14 mouse cellular contexts compared by ENCODE assay signal in the genomic region with DNA sequence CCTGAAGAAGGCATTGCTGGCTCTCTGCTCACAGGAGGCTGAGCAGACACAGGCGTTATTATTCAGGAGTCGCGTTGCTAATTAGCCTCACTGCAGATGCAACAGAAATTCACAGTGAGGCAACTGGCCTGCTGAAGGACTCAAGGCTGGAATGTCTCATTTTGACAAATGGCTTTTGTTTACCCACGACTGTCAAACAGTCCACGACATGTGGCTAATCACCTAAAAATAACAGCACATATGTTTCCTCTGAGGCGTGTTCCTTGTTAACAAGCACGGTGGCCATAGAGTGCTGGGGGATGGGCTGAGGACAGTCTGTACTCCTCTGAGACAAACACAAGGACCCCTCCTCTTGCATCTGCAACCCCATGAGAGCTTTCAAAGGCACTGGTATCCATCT. TPM values are rescaled to one million over a fixed set of nuclear protein-coding genes. Genes with fewer than 3 reads are reported as not detected.
A peak's percentile ranks its signal among the peaks of the same experiment; 100 is the strongest.
DNase-seq lines count a peak whose midpoint lies in the region; ATAC-seq and TF ChIP-seq lines count a peak whose summit lies in the region.
"Had no signal": no experiment of that assay in that cellular context is flagged by ENCODE, and none has a peak within 500 bp of the region (broad histone marks: within the 10 kb centered on the region; RNA-seq: fewer than 3 reads in every experiment).

No protein-coding gene starts in this region.

- TF ChIP-seq CTCF in bone marrow, adult 2 months (IDR thresholded peaks at IDR 0.05; ENCODE audit: control insufficient read depth, insufficient read depth, low read length): no peak

- no peak overlapping the region for H3K4me3 ChIP-seq in lung, embryonic 16.5 days (ENCODE audit: low read length)
- H3K4me3 ChIP-seq in bone marrow, adult 2 months (replicated peaks; ENCODE audit: control insufficient read depth, low read depth, low read length): no peak overlapping the region
- no peak overlapping the region for H3K4me3 ChIP-seq in hindbrain, embryonic 14.5 days (replicated peaks; ENCODE audit: low read length)
- H3K4me3 ChIP-seq: neural tube, embryonic 13.5 days had no signal

- ATAC-seq in lung, embryonic 16.5 days (ENCODE audit: low read depth): peak; percentile 43; the same call in 1 of the 2 replicates
- 0 out of 2 replicates have a peak, but pooled peaks have one; percentile 18 for ATAC-seq in common myeloid progenitor, adult 5-6 weeks (replicated peaks; ENCODE audit: low read depth, poor library complexity, severe bottlenecking)
- no peak for ATAC-seq in hindbrain, embryonic 14.5 days (ENCODE audit: low FRiP score)
- ATAC-seq: activated CD4-positive, CD25-positive, alpha-beta regulatory T cell, adult 4 months had no signal

- no peak overlapping the region for H3K4me2 ChIP-seq in lung, embryonic 16.5 days (ENCODE audit: low read depth, low read length)
- H3K4me2 ChIP-seq in hindbrain, embryonic 14.5 days (replicated peaks): no peak overlapping the region
- H3K4me2 ChIP-seq: neural tube, embryonic 13.5 days had no signal

- intact Hi-C loops in left cerebral cortex, postnatal 4 days (cut with DNase I): no loop called here

- no peaks in the 10 kb centered on the region for H3K36me3 ChIP-seq in lung, embryonic 16.5 days (ENCODE audit: control insufficient read depth, insufficient read depth, low read length)
- H3K36me3 ChIP-seq in hindbrain, embryonic 14.5 days (replicated peaks; ENCODE audit: control insufficient read depth, insufficient read depth): no peaks in the 10 kb centered on the region
- H3K36me3 ChIP-seq: neural tube, embryonic 13.5 days had no signal

- H3K27me3 ChIP-seq in lung, embryonic 16.5 days (ENCODE audit: control insufficient read depth, insufficient read depth, low read depth, low read length): no peaks in the 10 kb centered on the region
- no peaks in the 10 kb centered on the region for H3K27me3 ChIP-seq in hindbrain, embryonic 14.5 days (ENCODE audit: control insufficient read depth, insufficient read depth, low read length)
- H3K27me3 ChIP-seq: neural tube, embryonic 13.5 days had no signal

- TF ChIP-seq POLR2A in bone marrow, adult 2 months (IDR thresholded peaks at IDR 0.05; ENCODE audit: borderline replicate concordance, control insufficient read depth, low read depth, low read length): no peak

- H3K9ac ChIP-seq in lung, embryonic 16.5 days (ENCODE audit: low read length): no peak overlapping the region
- no peak overlapping the region for H3K9ac ChIP-seq in hindbrain, embryonic 14.5 days
- H3K9ac ChIP-seq: neural tube, embryonic 13.5 days had no signal

- H3K27ac ChIP-seq in lung, embryonic 16.5 days (ENCODE audit: low read length): no peak overlapping the region
- peak overlapping the region; percentile 79 for H3K27ac ChIP-seq in bone marrow, adult 2 months (ENCODE audit: control insufficient read depth, insufficient read depth, low read depth, low read length, poor library complexity)
- H3K27ac ChIP-seq in hindbrain, embryonic 14.5 days: 0 out of 2 replicates have a peak overlapping the region, but pooled peaks have one; percentile 9
- H3K27ac ChIP-seq: neural tube, embryonic 13.5 days had no signal

- H3K4me1 ChIP-seq in lung, embryonic 16.5 days (replicated peaks; ENCODE audit: control insufficient read depth, insufficient read depth, low read length): peaks cover 3% of the 10 kb centered on the region; the same call in 1 of the 2 replicates
- peaks cover 1% of the 10 kb centered on the region; the same call in 1 of the 2 replicates for H3K4me1 ChIP-seq in bone marrow, adult 2 months (ENCODE audit: control insufficient read depth, insufficient read depth, low read length)
- no peaks in the 10 kb centered on the region; the same call in 1 of the 2 replicates for H3K4me1 ChIP-seq in hindbrain, embryonic 14.5 days (replicated peaks; ENCODE audit: control insufficient read depth, insufficient read depth, low read length)

- DNase-seq in lung, postnatal 25 days (ENCODE audit: low spot score): no peak
- DNase-seq in hindbrain, embryonic 14.5 days (ENCODE audit: low spot score): peak; percentile 43
- no peak for DNase-seq in left cerebral cortex, postnatal 4 days
- DNase-seq in gastrocnemius, adult 8-10 months (ENCODE audit: low spot score in 2 of 2): no peak
- no peak for DNase-seq in adrenal gland, adult 18-20 months (ENCODE audit: low spot score in 2 of 2)
- DNase-seq: cerebellum, adult 11-12 months; kidney, postnatal 36 days; lung, adult 18-20 months; thymus, postnatal 36 days had no signal

- 19% methylated on average over 7 of the region's 7 CpGs for WGBS in lung, embryonic 16.5 days
- WGBS in bone marrow, adult 2 months: 13% methylated on average over 7 of the region's 7 CpGs
- WGBS in hindbrain, embryonic 14.5 days: 14% methylated on average over 7 of the region's 7 CpGs

- H3K9me3 ChIP-seq in lung, embryonic 16.5 days (ENCODE audit: control insufficient read depth, low read length): no peaks in the 10 kb centered on the region
- no peaks in the 10 kb centered on the region for H3K9me3 ChIP-seq in hindbrain, embryonic 14.5 days (ENCODE audit: control insufficient read depth, low read length)
- H3K9me3 ChIP-seq: neural tube, embryonic 13.5 days had no signal

RNA-seq across cellular contexts. Expression of gene Cplx2, which starts 41.1 kb away (rescaled TPM):
- 5.0 and 5.3 TPM in 2 replicates for polyA plus RNA-seq in lung, embryonic 16.5 days (2015; fragmentation: Nextera tagmentation; extraction: Ambion mirVana)
- polyA plus RNA-seq in bone marrow, adult 2 months (2011; ENCODE audit: insufficient read depth, insufficient read length, low replicate concordance, missing spikeins): 3.6 and 7.4 TPM in 2 replicates
- total RNA-seq in common myeloid progenitor, adult 5-6 weeks (2017): 1.4 and 2.1 TPM in 2 replicates
- 24.9 and 30.1 TPM in 2 replicates for polyA plus RNA-seq in hindbrain, embryonic 14.5 days (2014; fragmentation: Nextera tagmentation; extraction: Ambion mirVana)
- 100 to 1,000 TPM; 451 to 461 TPM for total RNA-seq in left cerebral cortex, postnatal 4 days (2021)
- total RNA-seq in gastrocnemius, adult 8-10 months (2022): under 1 TPM; 0.51 to 0.72 (median 0.65) TPM
- 10 to 100 TPM; 20.9 to 21.3 TPM for total RNA-seq in adrenal gland, adult 18-20 months (2021)
- polyA plus RNA-seq: activated CD4-positive, CD25-positive, alpha-beta regulatory T cell, adult 4 months had no signal

RNA-seq across cellular contexts. Expression of gene Thoc3, which starts 56.4 kb away (rescaled TPM):
- 98.2 and 101 TPM in 2 replicates for polyA plus RNA-seq in lung, embryonic 16.5 days (2015; fragmentation: Nextera tagmentation; extraction: Ambion mirVana)
- 10.7 and 17.6 TPM in 2 replicates for polyA plus RNA-seq in bone marrow, adult 2 months (2011; ENCODE audit: insufficient read depth, insufficient read length, low replicate concordance, missing spikeins)
- total RNA-seq in common myeloid progenitor, adult 5-6 weeks (2017): 40.0 and 46.4 TPM in 2 replicates
- polyA plus RNA-seq in hindbrain, embryonic 14.5 days (2014; fragmentation: Nextera tagmentation; extraction: Ambion mirVana): 92.9 and 98.6 TPM in 2 replicates
- total RNA-seq in left cerebral cortex, postnatal 4 days (2021): 10 to 100 TPM; 43.8 to 45.4 TPM
- total RNA-seq in gastrocnemius, adult 8-10 months (2022): 10 to 100 TPM; 12.0 to 19.0 (median 16.5) TPM
- total RNA-seq in adrenal gland, adult 18-20 months (2021): 10 to 100 TPM; 32.9 to 41.2 TPM

Comparison
In these comparisons a context has a peak if more than half of its experiments do, and no peak if none do; other contexts are left out.
1. RNA of gene Cplx2, which starts 41.1 kb away (total RNA-seq): 451 to 461 TPM in left cerebral cortex, postnatal 4 days; 20.9 to 21.3 TPM in adrenal gland, adult 18-20 months, 1.4 to 2.1 TPM in common myeloid progenitor, adult 5-6 weeks and 0.51 to 0.72 TPM in gastrocnemius, adult 8-10 months; every median in the first group is over 10 times any median in the second.